In genomic region chr12:70134627-70135235, GRCm38 (mm10) we compare ENCODE assay signal across 31 mouse cellular contexts. TPM values are rescaled to one million over a fixed set of nuclear protein-coding genes. Genes with fewer than 3 reads are reported as not detected.
DNase-seq lines count a peak whose midpoint lies in the region; ATAC-seq lines count a peak whose summit lies in the region.
"Had no signal": no experiment of that assay in that cellular context is flagged by ENCODE, and none has a peak within 500 bp of the region (broad histone marks: within the 10 kb centered on the region; RNA-seq: fewer than 3 reads in every experiment).

No protein-coding gene starts in this region.

- peaks cover 32% of the 10 kb centered on the region for H3K4me1 ChIP-seq in kidney, embryonic 15.5 days
- no peaks in the 10 kb centered on the region for H3K4me1 ChIP-seq in liver, embryonic 12.5 days
- H3K4me1 ChIP-seq: embryonic facial prominence, embryonic 15.5 days; heart, embryonic 13.5 days had no signal

- no peak overlapping the region for H3K9ac ChIP-seq in kidney, embryonic 15.5 days
- no peak overlapping the region for H3K9ac ChIP-seq in liver, embryonic 12.5 days
- H3K9ac ChIP-seq: embryonic facial prominence, embryonic 15.5 days; forebrain, embryonic 15.5 days; heart, embryonic 13.5 days; liver, embryonic 14.5 days; midbrain, embryonic 13.5 days; neural tube, embryonic 12.5 days had no signal

- peak; percentile 72 for ATAC-seq in kidney, embryonic 15.5 days (replicated peaks; ENCODE audit: low FRiP score)
- ATAC-seq in liver, embryonic 12.5 days, result no peak
- ATAC-seq: forebrain, embryonic 15.5 days; hindbrain, postnatal 0 days; intestine, postnatal 0 days; midbrain, embryonic 13.5 days had no signal

- peak overlapping the region; percentile 54 for H3K4me2 ChIP-seq in kidney, embryonic 15.5 days
- H3K4me2 ChIP-seq in liver, embryonic 12.5 days, result no peak overlapping the region
- H3K4me2 ChIP-seq: embryonic facial prominence, embryonic 15.5 days; forebrain, embryonic 15.5 days; heart, embryonic 13.5 days; midbrain, embryonic 13.5 days; neural tube, embryonic 12.5 days had no signal

- DNase-seq in ZHBTc4 (ENCODE audit: low read depth, low spot score), result peak; percentile 21
- peak; percentile 56 for DNase-seq in kidney, adult 11 months
- DNase-seq in kidney, postnatal 36 days, result peak; percentile 41 to 66
- DNase-seq in cerebellum, postnatal 14 days, result no peak
- DNase-seq in layer of hippocampus, postnatal 14 days (ENCODE audit: low spot score in 2 of 2), result no peak
- DNase-seq: adrenal gland, postnatal 14 days; cerebellum, adult 8-10 months; gastrocnemius, postnatal 36 days; heart, adult 2 months; heart, postnatal 14 days; lung, postnatal 10 days; retina, postnatal 1 day; right cerebral cortex, postnatal 25 days; spleen, adult 18-20 months had no signal

- H3K36me3 ChIP-seq in kidney, embryonic 15.5 days, result no peaks in the 10 kb centered on the region
- no peaks in the 10 kb centered on the region for H3K36me3 ChIP-seq in liver, embryonic 12.5 days
- H3K36me3 ChIP-seq: embryonic facial prominence, embryonic 15.5 days; forebrain, embryonic 15.5 days; heart, embryonic 13.5 days; midbrain, embryonic 13.5 days; neural tube, embryonic 12.5 days had no signal

- WGBS in kidney, embryonic 15.5 days, result 55% methylated on average over 20 of the region's 20 CpGs
- 80% methylated on average over 20 of the region's 20 CpGs for WGBS in liver, embryonic 12.5 days (ENCODE audit: insufficient replicate concordance)

- H3K27ac ChIP-seq in kidney, embryonic 15.5 days, result peak overlapping the region; percentile 51; the same call in 1 of the 2 replicates
- H3K27ac ChIP-seq in liver, embryonic 12.5 days, result no peak overlapping the region
- H3K27ac ChIP-seq: embryonic facial prominence, embryonic 15.5 days; forebrain, embryonic 15.5 days; heart, adult 2 months; heart, embryonic 13.5 days; hindbrain, postnatal 0 days; left cerebral cortex, adult 2 months; liver, embryonic 14.5 days; midbrain, embryonic 13.5 days; neural tube, embryonic 12.5 days had no signal

- peak overlapping the region; percentile 26 for H3K4me3 ChIP-seq in kidney, embryonic 15.5 days (replicated peaks)
- H3K4me3 ChIP-seq in liver, embryonic 12.5 days, result no peak overlapping the region
- H3K4me3 ChIP-seq: embryonic facial prominence, embryonic 15.5 days; forebrain, embryonic 15.5 days; heart, adult 2 months; heart, embryonic 13.5 days; left cerebral cortex, adult 2 months; megakaryocyte, embryonic 14.5 days; midbrain, embryonic 13.5 days; neural tube, embryonic 12.5 days had no signal

- no peaks in the 10 kb centered on the region for H3K9me3 ChIP-seq in kidney, embryonic 15.5 days (replicated peaks)
- H3K9me3 ChIP-seq in liver, embryonic 12.5 days (replicated peaks), result no peaks in the 10 kb centered on the region
- H3K9me3 ChIP-seq: embryonic facial prominence, embryonic 15.5 days; forebrain, embryonic 15.5 days; heart, embryonic 13.5 days; megakaryocyte, embryonic 14.5 days; midbrain, embryonic 13.5 days; neural tube, embryonic 12.5 days had no signal

- H3K27me3 ChIP-seq in kidney, embryonic 15.5 days, result no peaks in the 10 kb centered on the region
- no peaks in the 10 kb centered on the region for H3K27me3 ChIP-seq in liver, embryonic 12.5 days (replicated peaks)
- H3K27me3 ChIP-seq: embryonic facial prominence, embryonic 15.5 days; forebrain, embryonic 15.5 days; heart, embryonic 13.5 days; megakaryocyte, embryonic 14.5 days; midbrain, embryonic 13.5 days; neural tube, embryonic 12.5 days had no signal

RNA-seq across cellular contexts. Expression of gene Abhd12b, which starts 19.2 kb away (rescaled TPM):
- polyA plus RNA-seq in kidney, embryonic 15.5 days (2015; fragmentation: Nextera tagmentation; extraction: Ambion mirVana), result not detected in 2 replicates
- polyA plus RNA-seq in liver, embryonic 12.5 days (2016; fragmentation: Nextera tagmentation; extraction: Ambion mirVana), result not detected in 2 replicates
- not detected for total RNA-seq in layer of hippocampus, postnatal 14 days (2021)
- total RNA-seq: adrenal gland, postnatal 14 days; common myeloid progenitor, adult 5-6 weeks; gastrocnemius, postnatal 36 days; heart, adult 2 months; heart, postnatal 14 days; hindbrain, postnatal 0 days; MEL had no signal
- polyA plus RNA-seq: C2C12; forebrain, embryonic 15.5 days; heart, adult 2 months; heart, embryonic 13.5 days; hindbrain, embryonic 11.5 days; hindbrain, postnatal 0 days; intestine, postnatal 0 days; liver, embryonic 14.5 days; neural tube, embryonic 12.5 days; testis, adult 2 months had no signal

RNA-seq across cellular contexts. Expression of gene Nin, which starts 21.2 kb away (rescaled TPM):
- 13.5 and 13.9 TPM in 2 replicates for polyA plus RNA-seq in kidney, embryonic 15.5 days (2015; fragmentation: Nextera tagmentation; extraction: Ambion mirVana)
- polyA plus RNA-seq in liver, embryonic 12.5 days (2016; fragmentation: Nextera tagmentation; extraction: Ambion mirVana), result 4.0 and 4.4 TPM in 2 replicates
- total RNA-seq in layer of hippocampus, postnatal 14 days (2021), result 10 to 100 TPM; 55.1 to 55.9 TPM

Comparison
In these comparisons a context has a peak if more than half of its experiments do, and no peak if none do; other contexts are left out.
1. DNase-seq: peak in ZHBTc4 (single experiment), kidney, adult 11 months (single experiment) and kidney, postnatal 36 days (2 of 2); none in cerebellum, postnatal 14 days (0 of 2) and layer of hippocampus, postnatal 14 days (0 of 2).